Mouse (Mus musculus): ENCODE results near the gene Six4. TPM values are rescaled to one million over a fixed set of nuclear protein-coding genes. Genes with fewer than 3 reads are reported as not detected.
"Not testable (repeated sequence)": the region's sequence is repeated elsewhere in the genome, so short reads cannot be mapped to it uniquely, and the experiment has no call there.

The Six4 gene
- polyA plus RNA-seq, 1 experiment, result 1.4 TPM

DNA sequence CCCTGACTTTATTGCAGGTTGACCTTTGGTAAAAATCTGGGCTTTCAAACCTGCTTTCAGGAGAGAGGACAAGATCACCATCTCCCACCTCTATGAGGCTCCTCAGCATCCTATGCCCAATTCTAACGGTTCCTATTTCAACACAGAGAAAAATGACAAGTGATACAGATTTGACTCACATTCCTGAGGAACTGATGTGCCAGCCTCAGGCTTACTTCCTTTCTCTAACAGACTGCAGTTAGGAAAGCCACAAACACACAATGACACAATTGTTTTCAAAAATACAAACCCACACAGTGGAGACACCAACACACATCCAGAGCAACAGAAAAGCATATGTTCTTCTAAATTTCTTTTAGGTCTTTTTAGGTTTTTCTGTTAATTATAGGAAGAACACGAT lies 5.4 kb downstream of the Six4 start:
- TF ChIP-seq POLR2A (IDR thresholded peaks at IDR 0.05; ENCODE audit: control insufficient read depth, extremely low read depth, insufficient read depth, low read length, poor library complexity) (no peak), CTCF (IDR thresholded peaks at IDR 0.05; ENCODE audit: borderline replicate concordance, control insufficient read depth, extremely low read depth, insufficient read depth, low read length, poor library complexity) (no peak)
- no peaks in the 10 kb centered on the region for H3K36me3 ChIP-seq (ENCODE audit: control insufficient read depth, insufficient read depth, low read length)
- H3K27ac ChIP-seq (ENCODE audit: control insufficient read depth, insufficient read depth, low read length), result no peak overlapping the region
- H3K4me3 ChIP-seq (ENCODE audit: control insufficient read depth, insufficient read depth, low read length), result no peak overlapping the region
- no peak for DNase-seq
- 46% methylated on average over 2 of the region's 2 CpGs for WGBS
- H3K27me3 ChIP-seq (ENCODE audit: control insufficient read depth, insufficient read depth, low read length), result peaks cover 18% of the 10 kb centered on the region
- H3K4me1 ChIP-seq (replicated peaks; ENCODE audit: control insufficient read depth, insufficient read depth, low read length), result peaks cover 8% of the 10 kb centered on the region

- Histone ChIP-seq H3K4me3 (ENCODE audit: control insufficient read depth, insufficient read depth, low read length) (no peak overlapping the region), H3K4me1 (replicated peaks; ENCODE audit: control insufficient read depth, insufficient read depth, low read length) (no peaks in the 10 kb centered on the region), H3K27me3 (ENCODE audit: control insufficient read depth, insufficient read depth, low read length) (no peaks in the 10 kb centered on the region), H3K36me3 (ENCODE audit: control insufficient read depth, insufficient read depth, low read length) (no peaks in the 10 kb centered on the region), H3K27ac (ENCODE audit: control insufficient read depth, insufficient read depth, low read length) (no peak overlapping the region)
- WGBS, result 92% methylated on average over 12 of the region's 12 CpGs
- no peak for DNase-seq
- no peak for TF ChIP-seq POLR2A (IDR thresholded peaks at IDR 0.05; ENCODE audit: control insufficient read depth, extremely low read depth, insufficient read depth, low read length, poor library complexity)
- TF ChIP-seq CTCF (IDR thresholded peaks at IDR 0.05; ENCODE audit: borderline replicate concordance, control insufficient read depth, extremely low read depth, insufficient read depth, low read length, poor library complexity), result no peak
These were observed 9.5 kb downstream of the Six4 start for GRCm38 (mm10) chr12:73103713-73104112.

DNA sequence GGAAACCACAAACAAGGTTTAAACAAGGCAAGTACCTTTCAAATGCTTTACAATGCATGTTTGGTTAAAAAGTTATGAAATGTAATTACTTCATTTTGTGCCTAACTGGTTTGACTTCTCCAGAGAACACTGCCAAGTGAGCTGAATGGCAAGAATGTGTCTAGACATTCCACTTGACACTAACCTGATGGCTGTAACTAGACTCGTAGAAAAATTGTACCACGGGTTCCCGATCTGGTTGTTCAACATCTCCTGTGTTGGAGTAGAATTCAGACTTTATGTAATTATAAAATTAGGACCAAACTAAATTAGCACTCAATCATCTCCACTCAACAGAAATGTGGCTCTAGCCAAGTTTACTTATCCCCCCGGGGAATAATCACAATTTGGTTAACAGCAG lies 14.7 kb downstream of the Six4 start:
- Histone ChIP-seq H3K36me3 (ENCODE audit: control insufficient read depth, insufficient read depth, low read length) (no peaks in the 10 kb centered on the region), H3K4me3 (ENCODE audit: control insufficient read depth, insufficient read depth, low read length) (no peak overlapping the region), H3K27me3 (ENCODE audit: control insufficient read depth, insufficient read depth, low read length) (no peaks in the 10 kb centered on the region), H3K4me1 (replicated peaks; ENCODE audit: control insufficient read depth, insufficient read depth, low read length) (no peaks in the 10 kb centered on the region), H3K27ac (ENCODE audit: control insufficient read depth, insufficient read depth, low read length) (no peak overlapping the region)
- WGBS, result 91% methylated on average over 4 of the region's 4 CpGs
- no peak for DNase-seq
- TF ChIP-seq POLR2A (IDR thresholded peaks at IDR 0.05; ENCODE audit: control insufficient read depth, extremely low read depth, insufficient read depth, low read length, poor library complexity) (no peak), CTCF (IDR thresholded peaks at IDR 0.05; ENCODE audit: borderline replicate concordance, control insufficient read depth, extremely low read depth, insufficient read depth, low read length, poor library complexity) (no peak)

- H3K4me3 ChIP-seq (ENCODE audit: control insufficient read depth, insufficient read depth, low read length); H3K27ac ChIP-seq (ENCODE audit: control insufficient read depth, insufficient read depth, low read length); DNase-seq; H3K27me3 ChIP-seq (ENCODE audit: control insufficient read depth, insufficient read depth, low read length); H3K36me3 ChIP-seq (ENCODE audit: control insufficient read depth, insufficient read depth, low read length); H3K4me1 ChIP-seq (replicated peaks; ENCODE audit: control insufficient read depth, insufficient read depth, low read length): not testable (repeated sequence)
- WGBS, result 89% methylated on average over 5 of the region's 5 CpGs
These were observed 17.1 kb downstream of the Six4 start for GRCm38 (mm10) chr12:73096177-73096576.

- Histone ChIP-seq H3K27me3 (ENCODE audit: control insufficient read depth, insufficient read depth, low read length) (no peaks in the 10 kb centered on the region), H3K36me3 (ENCODE audit: control insufficient read depth, insufficient read depth, low read length) (no peaks in the 10 kb centered on the region), H3K4me3 (ENCODE audit: control insufficient read depth, insufficient read depth, low read length) (no peak overlapping the region), H3K27ac (ENCODE audit: control insufficient read depth, insufficient read depth, low read length) (no peak overlapping the region), H3K4me1 (replicated peaks; ENCODE audit: control insufficient read depth, insufficient read depth, low read length) (no peaks in the 10 kb centered on the region)
- WGBS, result 83% methylated on average over 2 of the region's 2 CpGs
- no peak for DNase-seq
- TF ChIP-seq CTCF (IDR thresholded peaks at IDR 0.05; ENCODE audit: borderline replicate concordance, control insufficient read depth, extremely low read depth, insufficient read depth, low read length, poor library complexity), result no peak
- TF ChIP-seq POLR2A (IDR thresholded peaks at IDR 0.05; ENCODE audit: control insufficient read depth, extremely low read depth, insufficient read depth, low read length, poor library complexity), result no peak
These were observed 18.7 kb downstream of the Six4 start for GRCm38 (mm10) chr12:73094605-73095004.

GRCm38 (mm10) chr12:73094189-73094588 lies 19.1 kb downstream of the Six4 start:
- 83% methylated on average over 2 of the region's 2 CpGs for WGBS
- TF ChIP-seq CTCF (IDR thresholded peaks at IDR 0.05; ENCODE audit: borderline replicate concordance, control insufficient read depth, extremely low read depth, insufficient read depth, low read length, poor library complexity), result no peak
- no peak for TF ChIP-seq POLR2A (IDR thresholded peaks at IDR 0.05; ENCODE audit: control insufficient read depth, extremely low read depth, insufficient read depth, low read length, poor library complexity)
- H3K4me1 ChIP-seq (replicated peaks; ENCODE audit: control insufficient read depth, insufficient read depth, low read length), result no peaks in the 10 kb centered on the region
- no peaks in the 10 kb centered on the region for H3K27me3 ChIP-seq (ENCODE audit: control insufficient read depth, insufficient read depth, low read length)
- H3K36me3 ChIP-seq (ENCODE audit: control insufficient read depth, insufficient read depth, low read length), result no peaks in the 10 kb centered on the region
- no peak overlapping the region for H3K27ac ChIP-seq (ENCODE audit: control insufficient read depth, insufficient read depth, low read length)
- DNase-seq, result no peak
- H3K4me3 ChIP-seq (ENCODE audit: control insufficient read depth, insufficient read depth, low read length), result no peak overlapping the region

- no peak for DNase-seq
- 94% methylated on average over 7 of the region's 7 CpGs for WGBS
- H3K27me3 ChIP-seq (ENCODE audit: control insufficient read depth, insufficient read depth, low read length), result no peaks in the 10 kb centered on the region
- H3K4me1 ChIP-seq (replicated peaks; ENCODE audit: control insufficient read depth, insufficient read depth, low read length), result no peaks in the 10 kb centered on the region
- TF ChIP-seq CTCF (IDR thresholded peaks at IDR 0.05; ENCODE audit: borderline replicate concordance, control insufficient read depth, extremely low read depth, insufficient read depth, low read length, poor library complexity), result no peak
- TF ChIP-seq POLR2A (IDR thresholded peaks at IDR 0.05; ENCODE audit: control insufficient read depth, extremely low read depth, insufficient read depth, low read length, poor library complexity), result no peak
- no peaks in the 10 kb centered on the region for H3K36me3 ChIP-seq (ENCODE audit: control insufficient read depth, insufficient read depth, low read length)
- no peak overlapping the region for H3K4me3 ChIP-seq (ENCODE audit: control insufficient read depth, insufficient read depth, low read length)
- H3K27ac ChIP-seq (ENCODE audit: control insufficient read depth, insufficient read depth, low read length), result no peak overlapping the region
These were observed 22.5 kb downstream of the Six4 start for GRCm38 (mm10) chr12:73090672-73091335.
